10 mouse cellular contexts compared by ENCODE assay signal in genomic region chr5:67048003-67048402, GRCm38 (mm10). TPM values are rescaled to one million over a fixed set of nuclear protein-coding genes. Genes with fewer than 3 reads are reported as not detected.
DNase-seq lines count a peak whose midpoint lies in the region; ATAC-seq and TF ChIP-seq lines count a peak whose summit lies in the region.
"Had no signal": no experiment of that assay in that cellular context is flagged by ENCODE, and none has a peak within 500 bp of the region (broad histone marks: within the 10 kb centered on the region; RNA-seq: fewer than 3 reads in every experiment).

No protein-coding gene starts in this region.

- H3K9me3 ChIP-seq in MEL (replicated peaks; ENCODE audit: insufficient read depth, low read length) = no peaks in the 10 kb centered on the region
- no peaks in the 10 kb centered on the region for H3K9me3 ChIP-seq in forebrain, embryonic 16.5 days (ENCODE audit: control insufficient read depth, low read length)

- H3K4me3 ChIP-seq in layer of hippocampus, adult 2 months = no peak overlapping the region
- H3K4me3 ChIP-seq in MEL (ENCODE audit: control insufficient read depth in 1 of 2, insufficient read depth in 1 of 2, low read depth in 2 of 2, low read length in 2 of 2) = no peak overlapping the region
- H3K4me3 ChIP-seq in forebrain, embryonic 16.5 days (replicated peaks; ENCODE audit: low read length) = no peak overlapping the region
- H3K4me3 ChIP-seq: myocyte had no signal

- no peak for TF ChIP-seq POLR2A in MEL (IDR thresholded peaks at IDR 0.05; ENCODE audit: control insufficient read depth in 1 of 2, insufficient read depth in 1 of 2, low read depth in 1 of 2, low read length in 2 of 2, poor library complexity in 1 of 2)

- H3K36me3 ChIP-seq in MEL (ENCODE audit: control insufficient read depth in 1 of 2, insufficient read depth in 2 of 2, low read length in 2 of 2) = no peaks in the 10 kb centered on the region
- H3K36me3 ChIP-seq in forebrain, embryonic 16.5 days (ENCODE audit: control insufficient read depth, insufficient read depth) = no peaks in the 10 kb centered on the region; the same call in 1 of the 2 replicates

- H3K9ac ChIP-seq in MEL (ENCODE audit: control insufficient read depth, low read depth, low read length, poor library complexity, severe bottlenecking) = no peak overlapping the region
- H3K9ac ChIP-seq in forebrain, embryonic 16.5 days (replicated peaks; ENCODE audit: low read depth, low read length) = no peak overlapping the region

- intact Hi-C loops in left cerebral cortex, postnatal 10 days (cut with DNase I) = loop anchor here (5.0 kb wide), 1 partner anchor 184 kb away; no protein-coding TSS in a partner anchor

- no peak overlapping the region for H3K4me2 ChIP-seq in forebrain, embryonic 16.5 days (ENCODE audit: low read length)

- no peak for TF ChIP-seq EP300 in MEL (IDR thresholded peaks at IDR 0.05; ENCODE audit: low read depth in 1 of 2, low read length in 2 of 2)

- ATAC-seq in forebrain, embryonic 16.5 days = peak; percentile 86

- H3K27ac ChIP-seq in layer of hippocampus, adult 2 months = no peak overlapping the region
- H3K27ac ChIP-seq in MEL (ENCODE audit: control insufficient read depth, low read depth, low read length) = no peak overlapping the region
- H3K27ac ChIP-seq in forebrain, embryonic 16.5 days (ENCODE audit: low read length) = no peak overlapping the region

- H3K79me2 ChIP-seq in MEL (ENCODE audit: control insufficient read depth, insufficient read depth, low read length, poor library complexity) = no peaks in the 10 kb centered on the region

- TF ChIP-seq RAD21 in MEL (IDR thresholded peaks at IDR 0.05; ENCODE audit: low read depth, low read length) = peak; percentile 69

- WGBS in forebrain, embryonic 16.5 days = 14% methylated on average over 4 of the region's 4 CpGs

- no peaks in the 10 kb centered on the region for H3K27me3 ChIP-seq in MEL (ENCODE audit: control insufficient read depth in 1 of 2, insufficient read depth in 2 of 2, low read length in 2 of 2)
- no peaks in the 10 kb centered on the region for H3K27me3 ChIP-seq in forebrain, embryonic 16.5 days (replicated peaks; ENCODE audit: control insufficient read depth, insufficient read depth, low read length)

- TF ChIP-seq CTCF in layer of hippocampus, adult 2 months (conservative IDR thresholded peaks at IDR 0.05) = peak; percentile 90
- peak; percentile 31 to 80 (median 69); a peak in 5 of 6 replicates for TF ChIP-seq CTCF in MEL (IDR thresholded peaks at IDR 0.05 in 2 of 3, conservative IDR thresholded peaks at IDR 0.05 in 1 of 3; ENCODE audit: control insufficient read depth in 1 of 3, insufficient read depth in 1 of 3, low read depth in 2 of 3, low read length in 3 of 3, poor library complexity in 1 of 3, severe bottlenecking in 1 of 3)

- no peaks in the 10 kb centered on the region for H3K4me1 ChIP-seq in MEL (ENCODE audit: control insufficient read depth in 1 of 2, insufficient read depth in 2 of 2, low read length in 2 of 2)
- H3K4me1 ChIP-seq in forebrain, embryonic 16.5 days (replicated peaks; ENCODE audit: control insufficient read depth, insufficient read depth, low read length) = no peaks in the 10 kb centered on the region

- DNase-seq in layer of hippocampus, adult 2 months (ENCODE audit: low spot score in 2 of 2) = peak; percentile 13 to 51
- no peak for DNase-seq in layer of hippocampus, adult 11-12 months (ENCODE audit: low spot score)
- peak; percentile 51 for DNase-seq in MEL (ENCODE audit: low read depth, low spot score)
- peak; percentile 24 for DNase-seq in c-Kit-positive CD71-positive TER-119-negative erythroid progenitor cells, embryonic 14.5 days (ENCODE audit: low read depth)
- DNase-seq in left cerebral cortex, postnatal 10 days (ENCODE audit: extremely low spot score in 1 of 2, low spot score in 2 of 2) = peak; percentile 30 to 37
- DNase-seq in neural tube, embryonic 10.5 days (ENCODE audit: extremely low spot score, low spot score) = peak; percentile 51
- no peak for DNase-seq in urinary bladder, adult 2 months (ENCODE audit: low spot score)

TF ChIP-seq in MEL, 35 proteins besides CTCF, POLR2A, EP300 and RAD21:
- no peak for TF ChIP-seq JUND (IDR thresholded peaks at IDR 0.05; ENCODE audit: low read depth, low read length)
- no peak for TF ChIP-seq HCFC1 (IDR thresholded peaks at IDR 0.05; ENCODE audit: low read depth, low read length)
- TF ChIP-seq MEF2A (IDR thresholded peaks at IDR 0.05; ENCODE audit: extremely low read depth, insufficient replicate concordance, low read depth, low read length, poor library complexity, severe bottlenecking) = no peak
- TF ChIP-seq SMC3 (IDR thresholded peaks at IDR 0.05; ENCODE audit: low read depth, low read length) = peak; percentile 52
- TF ChIP-seq ZC3H11A (IDR thresholded peaks at IDR 0.05; ENCODE audit: low read depth, low read length) = peak; percentile 43; the same call in 1 of the 2 replicates

RNA-seq across cellular contexts. Expression of gene Phox2b, which starts 51.1 kb away (rescaled TPM):
- total RNA-seq in layer of hippocampus, adult 2 months (2021) = not detected
- not detected in 2 replicates for total RNA-seq in MEL (2012; rRNA removed)
- not detected for polyA plus RNA-seq in MEL (2012; ENCODE audit: insufficient read depth in 1 of 2, insufficient read length in 2 of 2, low read depth in 1 of 2, low replicate concordance in 2 of 2, missing spikeins in 1 of 2)
- not detected in 2 replicates for polyA plus RNA-seq in forebrain, embryonic 16.5 days (2015; fragmentation: Nextera tagmentation; extraction: Ambion mirVana)
- total RNA-seq in left cerebral cortex, postnatal 10 days (2021) = not detected
- 0.30 and 0.41 TPM in 2 replicates for polyA plus RNA-seq in urinary bladder, adult 2 months (2012; rRNA removed)
- polyA plus RNA-seq: gonadal fat pad, adult 2 months; myocyte had no signal

Comparison
In these comparisons a context has a peak if more than half of its experiments do, and no peak if none do; other contexts are left out.
1. DNase-seq: peak in layer of hippocampus, adult 2 months (2 of 2), MEL (single experiment), c-Kit-positive CD71-positive TER-119-negative erythroid progenitor cells, embryonic 14.5 days (single experiment), left cerebral cortex, postnatal 10 days (2 of 2) and neural tube, embryonic 10.5 days (single experiment); none in layer of hippocampus, adult 11-12 months (single experiment) and urinary bladder, adult 2 months (single experiment).